Mouse (Mus musculus) E14TG2a.4 (cell line): Measurements from ENCODE around the gene Coq8a.

ENCODE experiments used
- CTCF ChIP-seq: conservative IDR thresholded peaks from 2 replicates; pipeline ENCODE4 v1.5.1; 2014; ENCODE audit warnings: low read length
- NANOG ChIP-seq: IDR thresholded peaks from 2 replicates; pipeline ENCODE4 v1.6.1; 2014; ENCODE audit warnings: borderline replicate concordance, low read length, mixed read lengths
- POU5F1 ChIP-seq: IDR thresholded peaks from 2 replicates; pipeline ENCODE4 v1.6.1; 2014; ENCODE audit warnings: low read length, borderline replicate concordance

DNA sequence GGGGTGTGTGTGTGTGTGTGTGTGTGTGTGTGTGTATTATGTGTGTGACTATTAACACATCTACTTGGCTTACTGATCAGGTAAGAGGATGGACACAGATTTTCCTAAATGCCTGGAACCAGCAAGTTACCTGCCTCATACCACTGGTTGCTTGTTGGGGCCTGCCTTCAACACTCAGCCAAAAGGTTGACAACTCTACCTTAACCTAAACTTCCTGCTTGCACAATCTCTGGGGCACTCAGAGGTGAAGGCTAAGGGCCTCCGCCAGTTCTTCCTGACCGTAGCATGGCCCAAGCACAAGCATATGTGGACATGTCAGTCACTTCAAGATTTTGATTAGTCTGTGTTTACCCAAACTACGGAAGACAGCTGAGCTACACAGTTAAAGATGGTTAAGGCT is 1.4 kb downstream of the Coq8a start:
- TF ChIP-seq CTCF: no peak
- no peak for TF ChIP-seq POU5F1
- TF ChIP-seq NANOG: no peak
